Mouse (Mus musculus) intestine, embryonic 16.5 days (tissue): ENCODE data around the gene Cd274. TPM values are rescaled to one million over a fixed set of nuclear protein-coding genes. Genes with fewer than 3 reads are reported as not detected.

Experiments
- ATAC-seq: fragments of 200-750 bp; cut with Nextera tagmentation; 2 replicates; pipeline ENCODE4 v1.8.0; 2017; ENCODE audit warnings: moderate TSS enrichment, moderate library complexity
- H3K27ac ChIP-seq: fragments of 300-500 bp; sonication (generic); 2 replicates; pipeline ENCODE4 v1.5.1; 2014; ENCODE audit warnings: mild to moderate bottlenecking, low read length
- H3K27me3 ChIP-seq: fragments of 300-500 bp; sonication (generic); replicated peaks from 2 replicates; pipeline ENCODE4 v1.6.1; 2014; ENCODE audit warnings: low read length, control low read depth, mixed read lengths; ENCODE audit not compliant: control insufficient read depth, insufficient read depth
- H3K36me3 ChIP-seq: fragments of 300-500 bp; sonication (generic); 2 replicates; pipeline ENCODE4 v1.6.1; 2014; ENCODE audit warnings: low read length, control low read depth; ENCODE audit not compliant: control insufficient read depth, insufficient read depth
- H3K4me1 ChIP-seq: fragments of 300-500 bp; sonication (generic); 2 replicates; pipeline ENCODE4 v1.6.1; 2014; ENCODE audit warnings: low read length, control low read depth, mixed read lengths; ENCODE audit not compliant: control insufficient read depth, insufficient read depth
- H3K4me2 ChIP-seq: fragments of 300-500 bp; sonication (generic); 2 replicates; pipeline ENCODE4 v1.6.1; 2014; ENCODE audit warnings: low read depth, low read length, control low read depth
- H3K4me3 ChIP-seq: fragments of 300-500 bp; sonication (generic); 2 replicates; pipeline ENCODE4 v1.5.1; 2014; ENCODE audit warnings: mild to moderate bottlenecking, low read length
- H3K9ac ChIP-seq: fragments of 300-500 bp; sonication (generic); 2 replicates; pipeline ENCODE4 v1.6.1; 2014; ENCODE audit warnings: low read depth, low read length
- H3K9me3 ChIP-seq: fragments of 300-500 bp; sonication (generic); 2 replicates; pipeline ENCODE4 v1.6.1; 2016; ENCODE audit warnings: low read length, control low read depth; ENCODE audit not compliant: control insufficient read depth
- WGBS: fragments of 180-500 bp; shearing (Covaris S2); extraction: QIAGEN DNeasy Blood & Tissue Kit; methylation state at CpG from one replicate; pipeline ENCODE4 v1.1.7; 2014; 5-methylcytosine and 5-hydroxymethylcytosine counted together
- polyA plus RNA-seq: library from polyadenylated mRNA; unstranded; fragments of >200 nt; fragmentation: Nextera tagmentation; extraction: Ambion mirVana; gene quantifications from 2 replicates; pipeline ENCODE4 v1.2.1, GENCODE M21; 2015

Cd274 gene
- polyA plus RNA-seq, 1 experiment from 2014 or later = 0.51 TPM

DNA sequence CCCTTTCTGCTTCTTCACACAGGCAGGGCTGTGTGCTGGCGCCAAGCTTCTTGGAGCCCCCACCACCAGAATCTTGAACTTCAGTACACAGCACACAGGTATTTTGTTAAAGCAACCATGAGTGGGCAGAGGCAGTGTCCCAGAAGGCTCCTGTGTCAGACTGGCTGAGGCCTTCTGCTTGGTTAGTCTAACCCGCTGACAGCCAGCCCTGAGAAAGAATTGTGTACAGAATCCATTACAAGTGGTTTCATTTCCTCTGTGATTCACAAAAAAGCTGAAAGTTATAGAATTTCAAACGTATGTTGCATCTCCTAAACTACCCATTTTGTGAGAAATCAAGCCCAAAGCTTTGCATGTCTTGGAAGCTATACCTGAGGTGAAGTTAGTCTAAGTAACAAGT is 63.3 kb downstream of the Cd274 start:
- WGBS = 85% methylated on average over 3 of the region's 3 CpGs
- no peak for ATAC-seq

DNA sequence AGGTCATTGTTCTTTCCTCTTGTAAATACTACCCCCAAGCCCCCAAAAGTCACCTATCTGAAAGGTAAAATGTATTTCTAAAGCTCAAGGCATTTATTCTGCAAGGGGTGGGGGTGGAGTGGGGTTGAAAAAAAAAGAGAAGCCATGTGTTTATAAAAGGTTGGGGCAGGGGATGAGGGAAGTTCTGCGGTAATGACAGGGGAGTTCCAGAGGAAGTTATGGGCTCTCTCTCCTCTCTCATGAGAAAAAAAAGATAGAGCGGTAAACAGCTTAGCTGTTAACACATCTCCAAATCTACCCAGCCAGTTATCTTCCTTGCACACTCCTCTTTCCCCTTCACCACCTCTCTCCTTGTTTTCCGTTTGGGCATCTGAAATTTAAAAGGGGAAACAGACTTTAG is 63.7 kb downstream of the Cd274 start:
- ATAC-seq = no peak
- no peaks in the 10 kb centered on the region for H3K36me3 ChIP-seq
- no peaks in the 10 kb centered on the region for H3K9me3 ChIP-seq
- H3K27me3 ChIP-seq = no peaks in the 10 kb centered on the region
- H3K9ac ChIP-seq = no peak overlapping the region
- H3K4me2 ChIP-seq = no peak overlapping the region
- no peak overlapping the region for H3K4me3 ChIP-seq
- 72% methylated on average over 3 of the region's 3 CpGs for WGBS
- H3K27ac ChIP-seq = no peak overlapping the region
- H3K4me1 ChIP-seq = no peaks in the 10 kb centered on the region

More for the DNA sequence above, 63.3 kb downstream of the Cd274 start:
- Histone ChIP-seq H3K4me3 (no peak overlapping the region), H3K9ac (no peak overlapping the region), H3K36me3 (no peaks in the 10 kb centered on the region), H3K9me3 (no peaks in the 10 kb centered on the region), H3K4me2 (no peak overlapping the region), H3K27me3 (no peaks in the 10 kb centered on the region), H3K4me1 (no peaks in the 10 kb centered on the region), H3K27ac (no peak overlapping the region)

- Histone ChIP-seq H3K4me1 (no peaks in the 10 kb centered on the region), H3K9me3 (no peaks in the 10 kb centered on the region), H3K27ac (no peak overlapping the region), H3K4me3 (no peak overlapping the region), H3K4me2 (no peak overlapping the region), H3K27me3 (no peaks in the 10 kb centered on the region), H3K9ac (no peak overlapping the region), H3K36me3 (no peaks in the 10 kb centered on the region)
- no peak for ATAC-seq
- 88% methylated on average over 18 of the region's 18 CpGs for WGBS
Observed at GRCm38 (mm10) chr19:29436793-29437479, 69.7 kb downstream of the Cd274 start.

Other genes with a start within 250 kb of the Cd274 start
- gene Jak2, start 115.6 kb upstream of the Cd274 start, polyA plus RNA-seq = 3.0 and 3.7 TPM in 2 replicates
- gene Insl6, start 42.1 kb upstream of the Cd274 start, polyA plus RNA-seq = 19.1 and 19.9 TPM in 2 replicates
- not detected in 2 replicates for gene Rln1, start 32.8 kb upstream of the Cd274 start, polyA plus RNA-seq
- gene Plgrkt, start 65 bp upstream of the Cd274 start, polyA plus RNA-seq = 237 and 261 TPM in 2 replicates
- 0.11 and 0.17 TPM in 2 replicates for gene Pdcd1lg2, start 43.5 kb downstream of the Cd274 start, polyA plus RNA-seq
- gene Ric1, start 154.8 kb downstream of the Cd274 start, polyA plus RNA-seq = 8.0 and 9.0 TPM in 2 replicates